ENCODE assay signal across 8 mouse cellular contexts in the genomic region with DNA sequence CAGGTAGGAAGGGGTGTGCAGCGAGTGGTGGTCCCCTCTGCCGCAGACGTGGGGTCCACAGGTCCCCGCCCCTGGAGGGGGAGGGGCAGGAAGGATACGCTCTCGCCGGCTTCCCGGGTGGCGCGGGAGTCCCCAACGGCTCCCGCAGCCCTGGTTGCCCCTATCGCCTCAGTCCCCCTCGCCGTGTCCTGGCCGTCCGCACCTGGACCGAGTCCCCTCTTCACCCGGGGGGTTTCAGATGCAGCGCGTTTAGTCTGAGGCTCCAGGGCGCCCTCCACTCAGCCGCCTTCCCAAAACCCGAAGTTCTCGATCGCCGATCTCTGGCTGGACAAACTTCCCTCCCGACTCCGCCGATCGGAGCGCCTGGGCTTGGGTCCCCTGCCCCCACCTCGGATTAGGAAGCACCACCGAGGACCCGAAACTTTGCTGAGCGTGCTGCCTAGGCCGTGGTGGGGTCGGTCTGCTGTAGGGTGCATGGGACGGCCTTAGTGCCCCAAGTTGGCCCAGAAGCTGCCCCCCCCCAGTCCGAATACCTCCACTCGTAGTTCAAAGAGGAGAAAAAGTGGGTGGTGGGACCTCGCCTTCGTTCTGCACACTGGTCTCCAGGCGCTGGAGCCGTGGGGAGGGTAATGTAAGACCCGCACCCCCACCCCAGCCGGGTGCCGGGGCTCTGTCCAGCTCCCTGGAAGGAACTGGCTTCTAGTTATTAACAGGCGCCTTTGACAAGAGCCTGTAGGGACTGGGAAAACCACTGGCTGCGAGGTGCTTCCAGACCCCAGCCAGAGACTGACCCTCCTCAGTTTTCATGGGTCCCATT. TPM values are rescaled to one million over a fixed set of nuclear protein-coding genes. Genes with fewer than 3 reads are reported as not detected.
A peak's percentile ranks its signal among the peaks of the same experiment; 100 is the strongest.
DNase-seq lines count a peak whose midpoint lies in the region; ATAC-seq and TF ChIP-seq lines count a peak whose summit lies in the region.

No protein-coding gene starts in this region.

- DNase-seq in heart, embryonic 10.5 days (ENCODE audit: low spot score): no peak
- DNase-seq in heart, adult 9 months (ENCODE audit: low spot score in 2 of 2): no peak
- DNase-seq in R1 (ENCODE audit: low read depth, low spot score): peak; percentile 46
- no peak for DNase-seq in heart, postnatal 0 days (ENCODE audit: low spot score)
- DNase-seq in retina, embryonic 14.5 days (ENCODE audit: low spot score): peak; percentile 45
- no peak for DNase-seq in right cerebral cortex, postnatal 36 days (ENCODE audit: low spot score in 2 of 2)
- no peak for DNase-seq in gastrocnemius, postnatal 14 days

- intact Hi-C loops in gastrocnemius, postnatal 14 days (cut with DNase I; ENCODE audit: low total_unique reads): loop anchor here (5.0 kb wide), 1 partner anchor 233 kb away; no protein-coding TSS in a partner anchor

- no peaks in the 10 kb centered on the region for H3K9me3 ChIP-seq in heart, embryonic 10.5 days
- no peaks in the 10 kb centered on the region for H3K9me3 ChIP-seq in heart, postnatal 0 days (replicated peaks; ENCODE audit: control insufficient read depth, low read length)
- no peaks in the 10 kb centered on the region for H3K9me3 ChIP-seq in liver, embryonic 12.5 days (replicated peaks)

- no peak for TF ChIP-seq CTCF in heart, postnatal 0 days (IDR thresholded peaks at IDR 0.05; ENCODE audit: low read depth)

- H3K27me3 ChIP-seq in heart, embryonic 10.5 days (ENCODE audit: insufficient read depth, poor library complexity, severe bottlenecking): peaks cover 99% of the 10 kb centered on the region
- H3K27me3 ChIP-seq in heart, postnatal 0 days (ENCODE audit: control insufficient read depth, insufficient read depth, low read length): peaks cover 100% of the 10 kb centered on the region
- peaks cover 100% of the 10 kb centered on the region for H3K27me3 ChIP-seq in liver, embryonic 12.5 days (replicated peaks)

- H3K4me1 ChIP-seq in heart, embryonic 10.5 days: peaks cover 59% of the 10 kb centered on the region
- peaks cover 20% of the 10 kb centered on the region for H3K4me1 ChIP-seq in heart, postnatal 0 days (ENCODE audit: control insufficient read depth, insufficient read depth)
- H3K4me1 ChIP-seq in liver, embryonic 12.5 days: 0 out of 2 replicates have a peak, but pooled peaks cover 16% of the 10 kb centered on the region

- H3K27ac ChIP-seq in heart, embryonic 10.5 days: peak overlapping the region; percentile 74
- H3K27ac ChIP-seq in heart, postnatal 0 days (ENCODE audit: low read depth): no peak overlapping the region
- H3K27ac ChIP-seq in liver, embryonic 12.5 days: no peak overlapping the region

- peak overlapping the region; percentile 97 for H3K4me2 ChIP-seq in heart, postnatal 0 days (ENCODE audit: low read depth, low read length)
- peak overlapping the region; percentile 72 for H3K4me2 ChIP-seq in liver, embryonic 12.5 days

- under 1% methylated on average over 50 of the region's 50 CpGs for WGBS in heart, embryonic 10.5 days
- WGBS in heart, postnatal 0 days: under 1% methylated on average over 48 of the region's 50 CpGs
- WGBS in liver, embryonic 12.5 days (ENCODE audit: insufficient replicate concordance): 1% methylated on average over 46 of the region's 50 CpGs

- ATAC-seq in heart, postnatal 0 days (ENCODE audit: insufficient read depth, low read depth): no peak
- ATAC-seq in liver, embryonic 12.5 days: no peak

- H3K36me3 ChIP-seq in heart, embryonic 10.5 days: no peaks in the 10 kb centered on the region
- H3K36me3 ChIP-seq in heart, postnatal 0 days (replicated peaks; ENCODE audit: control insufficient read depth, insufficient read depth, low read length): no peaks in the 10 kb centered on the region
- H3K36me3 ChIP-seq in liver, embryonic 12.5 days: no peaks in the 10 kb centered on the region

- peak overlapping the region; percentile 58 for H3K9ac ChIP-seq in heart, postnatal 0 days (replicated peaks; ENCODE audit: low read depth, low read length)
- peak overlapping the region; percentile 17; the same call in 1 of the 2 replicates for H3K9ac ChIP-seq in liver, embryonic 12.5 days

- no peak for TF ChIP-seq EP300 in heart, postnatal 0 days (IDR thresholded peaks at IDR 0.05; ENCODE audit: low read depth)

- peak overlapping the region; percentile 75 for H3K4me3 ChIP-seq in heart, embryonic 10.5 days
- H3K4me3 ChIP-seq in heart, postnatal 0 days (ENCODE audit: low read depth, low read length): peak overlapping the region; percentile 68
- H3K4me3 ChIP-seq in liver, embryonic 12.5 days: peak overlapping the region; percentile 51

RNA-seq across cellular contexts. Expression of a gene that starts 1.3 kb away (rescaled TPM):
- 0.73 TPM in 1 of 2 replicates, not detected in the other for polyA plus RNA-seq in heart, embryonic 10.5 days (2016; fragmentation: Nextera tagmentation; extraction: Ambion mirVana)
- total RNA-seq in heart, postnatal 0 days (2014; rRNA removed; ENCODE audit: low replicate concordance): 1.3 and 1.9 TPM in 2 replicates
- 0.07 and 0.10 TPM in 2 replicates for polyA plus RNA-seq in heart, postnatal 0 days (2015; fragmentation: Nextera tagmentation; extraction: Ambion mirVana)
- 0.05 and 0.14 TPM in 2 replicates for polyA plus RNA-seq in liver, embryonic 12.5 days (2016; fragmentation: Nextera tagmentation; extraction: Ambion mirVana)
- under 1 TPM; 0.09 to 0.25 TPM for total RNA-seq in gastrocnemius, postnatal 14 days (2021)

Comparison
In these comparisons a context has a peak if more than half of its experiments do, and no peak if none do; other contexts are left out.
1. DNase-seq: peak in R1 (single experiment) and retina, embryonic 14.5 days (single experiment); none in heart, embryonic 10.5 days (single experiment), heart, adult 9 months (0 of 2), heart, postnatal 0 days (single experiment), right cerebral cortex, postnatal 36 days (0 of 2) and gastrocnemius, postnatal 14 days (single experiment).
2. Peak in every context shown above with its lines, with median percentiles within 50 percentile points of each other: H3K4me3 ChIP-seq.